Comparison of ENCODE assay signal across 9 mouse cellular contexts in genomic region chr3:96522149-96522548, GRCm38 (mm10). TPM values are rescaled to one million over a fixed set of nuclear protein-coding genes. Genes with fewer than 3 reads are reported as not detected.
DNase-seq lines count a peak whose midpoint lies in the region; ATAC-seq lines count a peak whose summit lies in the region.
"Had no signal": no experiment of that assay in that cellular context is flagged by ENCODE, and none has a peak within 500 bp of the region (broad histone marks: within the 10 kb centered on the region; RNA-seq: fewer than 3 reads in every experiment).

No protein-coding gene starts in this region.

- H3K9ac ChIP-seq in hindbrain, embryonic 16.5 days (ENCODE audit: low read depth, low read length): no peak overlapping the region
- H3K9ac ChIP-seq: heart, embryonic 15.5 days had no signal

- H3K4me3 ChIP-seq in hindbrain, embryonic 10.5 days: no peak overlapping the region
- H3K4me3 ChIP-seq in hindbrain, embryonic 16.5 days (ENCODE audit: low read length): no peak overlapping the region
- H3K4me3 ChIP-seq: forebrain, embryonic 10.5 days; heart, embryonic 15.5 days had no signal

- no peak overlapping the region for H3K4me2 ChIP-seq in hindbrain, embryonic 16.5 days (ENCODE audit: low read length)
- H3K4me2 ChIP-seq: heart, embryonic 15.5 days had no signal

- H3K4me1 ChIP-seq in hindbrain, embryonic 10.5 days (replicated peaks): peaks cover 29% of the 10 kb centered on the region
- H3K4me1 ChIP-seq in hindbrain, embryonic 16.5 days (ENCODE audit: control insufficient read depth, insufficient read depth, low read depth, low read length): peaks cover 4% of the 10 kb centered on the region; the same call in 1 of the 2 replicates

- ATAC-seq in hindbrain, embryonic 16.5 days: no peak

- H3K36me3 ChIP-seq in hindbrain, embryonic 10.5 days: no peaks in the 10 kb centered on the region
- no peaks in the 10 kb centered on the region for H3K36me3 ChIP-seq in hindbrain, embryonic 16.5 days (ENCODE audit: control insufficient read depth, insufficient read depth, low read length)
- H3K36me3 ChIP-seq: forebrain, embryonic 10.5 days; heart, embryonic 15.5 days had no signal

- H3K9me3 ChIP-seq in hindbrain, embryonic 10.5 days: no peaks in the 10 kb centered on the region
- no peaks in the 10 kb centered on the region for H3K9me3 ChIP-seq in hindbrain, embryonic 16.5 days (ENCODE audit: control insufficient read depth, low read length)
- H3K9me3 ChIP-seq: forebrain, embryonic 10.5 days; heart, embryonic 15.5 days had no signal

- H3K27me3 ChIP-seq in hindbrain, embryonic 10.5 days (ENCODE audit: insufficient read depth, poor library complexity, severe bottlenecking): peaks cover 26% of the 10 kb centered on the region
- H3K27me3 ChIP-seq in hindbrain, embryonic 16.5 days (replicated peaks; ENCODE audit: control insufficient read depth, insufficient read depth, low read length): peaks cover 12% of the 10 kb centered on the region

- WGBS in hindbrain, embryonic 10.5 days: 62% methylated on average over 4 of the region's 4 CpGs
- 65% methylated on average over 4 of the region's 4 CpGs for WGBS in hindbrain, embryonic 16.5 days

- no peak overlapping the region for H3K27ac ChIP-seq in hindbrain, embryonic 10.5 days
- H3K27ac ChIP-seq in hindbrain, embryonic 16.5 days (ENCODE audit: low read depth, low read length): no peak overlapping the region
- H3K27ac ChIP-seq: forebrain, embryonic 10.5 days; heart, embryonic 15.5 days had no signal

- peak; percentile 29 for DNase-seq in hindbrain, embryonic 10.5 days (ENCODE audit: low spot score)
- DNase-seq in testis, postnatal 10 days (ENCODE audit: low spot score): peak; percentile 39
- no peak for DNase-seq in testis, postnatal 14 days (ENCODE audit: low spot score)
- DNase-seq in brain, adult 2 months (ENCODE audit: low read depth, low spot score): peak; percentile 34
- DNase-seq in thymus, postnatal 4 days: peak; percentile 65
- no peak for DNase-seq in MN1 (ENCODE audit: low spot score)

RNA-seq across cellular contexts. Expression of gene Hfe2, which starts 2.8 kb away (rescaled TPM):
- 0.89 and 2.2 TPM in 2 replicates for polyA plus RNA-seq in hindbrain, embryonic 10.5 days (2016; fragmentation: Nextera tagmentation; extraction: Ambion mirVana)
- polyA plus RNA-seq in hindbrain, embryonic 16.5 days (2015; fragmentation: Nextera tagmentation; extraction: Ambion mirVana): 3.3 and 3.5 TPM in 2 replicates

RNA-seq across cellular contexts. Expression of gene Txnip, which starts 35.6 kb away (rescaled TPM):
- polyA plus RNA-seq in hindbrain, embryonic 10.5 days (2016; fragmentation: Nextera tagmentation; extraction: Ambion mirVana): 36.3 and 38.1 TPM in 2 replicates
- polyA plus RNA-seq in hindbrain, embryonic 16.5 days (2015; fragmentation: Nextera tagmentation; extraction: Ambion mirVana): 51.0 and 53.6 TPM in 2 replicates

RNA-seq across cellular contexts. Expression of gene Gm16253, which starts 54.6 kb away (rescaled TPM):
- 0.55 and 0.93 TPM in 2 replicates for polyA plus RNA-seq in hindbrain, embryonic 10.5 days (2016; fragmentation: Nextera tagmentation; extraction: Ambion mirVana)
- polyA plus RNA-seq in hindbrain, embryonic 16.5 days (2015; fragmentation: Nextera tagmentation; extraction: Ambion mirVana): 1.0 and 1.9 TPM in 2 replicates

Comparison
In these comparisons a context has a peak if more than half of its experiments do, and no peak if none do; other contexts are left out.
1. DNase-seq: peak in hindbrain, embryonic 10.5 days (single experiment), testis, postnatal 10 days (single experiment), brain, adult 2 months (single experiment) and thymus, postnatal 4 days (single experiment); none in testis, postnatal 14 days (single experiment) and MN1 (single experiment).